Mouse (Mus musculus) midbrain, embryonic 15.5 days (tissue): ENCODE results near the gene Psapl1. TPM values are rescaled to one million over a fixed set of nuclear protein-coding genes. Genes with fewer than 3 reads are reported as not detected.
A peak's percentile ranks its signal among the peaks of the same experiment; 100 is the strongest.

ENCODE experiments used
- ATAC-seq: fragments of 200-750 bp; cut with Nextera tagmentation; replicated peaks from 2 replicates; pipeline ENCODE4 v1.8.0; 2017; ENCODE audit warnings: moderate TSS enrichment
- H3K27ac ChIP-seq: fragments of 300-500 bp; sonication (generic); 2 replicates; pipeline ENCODE4 v1.5.1; 2015; ENCODE audit warnings: mild to moderate bottlenecking, inconsistent platforms
- H3K27me3 ChIP-seq: fragments of 300-500 bp; sonication (generic); replicated peaks from 2 replicates; pipeline ENCODE4 v1.6.1; 2015; ENCODE audit warnings: inconsistent platforms
- H3K36me3 ChIP-seq: fragments of 300-500 bp; sonication (generic); replicated peaks from 2 replicates; pipeline ENCODE4 v1.6.1; 2015; ENCODE audit warnings: inconsistent platforms
- H3K4me1 ChIP-seq: fragments of 300-500 bp; sonication (generic); 2 replicates; pipeline ENCODE4 v1.6.1; 2015; ENCODE audit warnings: inconsistent platforms
- H3K4me2 ChIP-seq: fragments of 300-500 bp; sonication (generic); 2 replicates; pipeline ENCODE4 v1.6.1; 2015; ENCODE audit warnings: inconsistent platforms, mild to moderate bottlenecking, moderate library complexity
- H3K4me3 ChIP-seq: fragments of 300-500 bp; sonication (generic); 2 replicates; pipeline ENCODE4 v1.5.1; 2015; ENCODE audit warnings: mild to moderate bottlenecking, inconsistent platforms
- H3K9ac ChIP-seq: fragments of 300-500 bp; sonication (generic); 2 replicates; pipeline ENCODE4 v1.6.1; 2015; ENCODE audit warnings: mild to moderate bottlenecking, inconsistent platforms
- H3K9me3 ChIP-seq: fragments of 300-500 bp; sonication (generic); 2 replicates; pipeline ENCODE4 v1.6.1; 2016; ENCODE audit warnings: inconsistent platforms
- WGBS: fragments of 180-500 bp; shearing (Covaris S2); methylation state at CpG from one replicate; pipeline ENCODE4 v1.1.7; 2015; ENCODE audit warnings: mixed read lengths; 5-methylcytosine and 5-hydroxymethylcytosine counted together
- polyA plus RNA-seq: library from polyadenylated mRNA; unstranded; fragments of >200 nt; fragmentation: Nextera tagmentation; extraction: Ambion mirVana; gene quantifications from 2 replicates; pipeline ENCODE4 v1.2.1, GENCODE M21; 2015

Gene Psapl1
- polyA plus RNA-seq = 0.06 and 0.23 TPM in 2 replicates

GRCm38 (mm10) chr5:36203916-36204315 lies at the start of gene Psapl1:
TSS of gene Psapl1 (plus strand) at chr5:36204021.
- H3K27ac ChIP-seq = no peak within 1 kb of the TSS
- no peak; the same call in 1 of the 2 replicates for ATAC-seq
- H3K27me3 ChIP-seq = no peaks in the 10 kb centered on the region
- H3K9ac ChIP-seq = no peak within 1 kb of the TSS
- no peak within 1 kb of the TSS for H3K4me3 ChIP-seq
- H3K9me3 ChIP-seq = no peaks in the 10 kb centered on the region
- H3K36me3 ChIP-seq = no peaks in the 10 kb centered on the region
- 89% methylated on average over 10 of the region's 10 CpGs for WGBS
- no peaks in the 10 kb centered on the region for H3K4me1 ChIP-seq
- H3K4me2 ChIP-seq = no peak within 1 kb of the TSS

- no peak overlapping the region for H3K4me2 ChIP-seq
- no peak overlapping the region for H3K27ac ChIP-seq
- peaks cover 14% of the 10 kb centered on the region for H3K4me1 ChIP-seq
- no peaks in the 10 kb centered on the region for H3K36me3 ChIP-seq
- WGBS = 30% methylated on average over 8 of the region's 8 CpGs
- H3K9me3 ChIP-seq = no peaks in the 10 kb centered on the region
- ATAC-seq = no peak
- H3K4me3 ChIP-seq = no peak overlapping the region
- no peaks in the 10 kb centered on the region for H3K27me3 ChIP-seq
- H3K9ac ChIP-seq = no peak overlapping the region
These were observed 48.8 kb upstream of the Psapl1 start for GRCm38 (mm10) chr5:36154879-36155485.

GRCm38 (mm10) chr5:36165424-36166302 lies 38.2 kb upstream of the Psapl1 start:
- Histone ChIP-seq H3K4me1 (peaks cover 34% of the 10 kb centered on the region), H3K36me3 (no peaks in the 10 kb centered on the region), H3K9me3 (no peaks in the 10 kb centered on the region), H3K9ac (no peak overlapping the region), H3K4me2 (no peak overlapping the region), H3K27ac (peak overlapping the region; percentile 48), H3K27me3 (no peaks in the 10 kb centered on the region), H3K4me3 (no peak overlapping the region)
- peak; percentile 26; the same call in 1 of the 2 replicates for ATAC-seq
- 47% methylated on average over 21 of the region's 21 CpGs for WGBS

DNA sequence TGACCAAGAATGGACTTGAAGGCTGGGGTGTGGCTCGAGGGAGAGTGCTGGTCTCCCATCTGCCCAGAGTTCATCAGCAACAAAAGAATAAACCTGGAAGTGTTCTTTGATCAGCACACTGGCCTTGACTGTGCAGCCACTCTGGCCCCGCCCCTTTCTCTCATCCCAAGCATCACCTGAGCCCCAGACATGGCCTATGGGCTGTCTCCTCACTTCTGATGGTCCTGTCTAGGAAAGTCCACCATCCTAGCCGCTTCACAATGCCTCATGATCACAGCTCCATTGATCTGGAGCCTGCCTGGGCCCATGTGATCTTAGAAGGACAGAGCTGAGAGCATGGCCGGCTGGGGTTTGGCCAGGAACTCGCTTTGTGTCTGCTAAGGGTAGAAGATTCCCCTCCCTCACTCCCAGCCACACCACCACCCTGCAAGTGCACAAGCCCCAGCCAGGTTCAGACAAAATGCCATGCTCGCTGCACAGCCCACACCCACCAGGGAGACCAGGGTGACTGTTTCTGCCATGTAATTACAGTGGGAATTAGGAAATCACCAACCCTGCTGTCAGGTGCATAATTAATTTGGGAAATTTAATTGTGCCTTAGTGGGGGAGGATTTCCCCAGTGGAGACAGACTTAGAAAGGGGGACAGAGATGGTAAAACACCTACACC lies 37.3 kb upstream of the Psapl1 start:
- Histone ChIP-seq H3K9me3 (no peaks in the 10 kb centered on the region), H3K27ac (peak overlapping the region; percentile 48), H3K4me3 (no peak overlapping the region), H3K9ac (no peak overlapping the region), H3K36me3 (no peaks in the 10 kb centered on the region), H3K4me2 (no peak overlapping the region), H3K4me1 (peaks cover 34% of the 10 kb centered on the region), H3K27me3 (no peaks in the 10 kb centered on the region)
- peak; percentile 34 for ATAC-seq
- 65% methylated on average over 6 of the region's 6 CpGs for WGBS

GRCm38 (mm10) chr5:36168963-36169650 lies 34.7 kb upstream of the Psapl1 start:
- H3K9ac ChIP-seq = no peak overlapping the region
- H3K36me3 ChIP-seq = no peaks in the 10 kb centered on the region
- H3K27ac ChIP-seq = 0 out of 2 replicates have a peak overlapping the region, but pooled peaks have one; percentile 10
- peaks cover 36% of the 10 kb centered on the region for H3K4me1 ChIP-seq
- H3K4me2 ChIP-seq = no peak overlapping the region
- WGBS = 53% methylated on average over 14 of the region's 14 CpGs
- no peak for ATAC-seq
- no peak overlapping the region for H3K4me3 ChIP-seq
- H3K27me3 ChIP-seq = no peaks in the 10 kb centered on the region
- no peaks in the 10 kb centered on the region for H3K9me3 ChIP-seq

DNA sequence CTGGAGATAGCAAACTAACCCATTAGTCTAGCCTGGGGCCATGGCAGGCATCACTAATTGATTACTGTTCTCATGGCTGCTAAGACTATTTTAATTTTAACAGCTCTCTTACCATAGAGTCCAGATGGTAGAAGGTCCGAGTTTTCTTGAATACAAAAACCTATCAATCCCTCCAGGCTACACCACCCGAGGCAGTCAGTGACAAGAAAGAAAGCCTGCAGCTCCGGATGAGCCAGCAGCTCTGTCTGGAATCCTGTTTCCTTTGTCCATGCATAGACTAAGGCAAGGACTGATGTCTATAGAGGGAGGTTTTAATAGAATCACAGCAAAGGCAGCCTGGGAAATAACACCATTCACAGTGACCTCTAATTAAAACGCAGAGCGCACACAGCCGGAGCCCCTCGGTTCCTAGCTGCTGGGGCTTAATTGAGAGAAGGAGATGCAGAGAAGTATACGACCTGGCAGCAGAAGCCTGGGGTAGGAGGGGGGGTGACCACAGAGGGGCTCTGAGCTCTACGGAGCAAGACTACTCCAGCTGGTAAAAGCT lies 29.2 kb upstream of the Psapl1 start:
- ATAC-seq = peak; percentile 81
- 3% methylated on average over 9 of the region's 9 CpGs for WGBS
- no peaks in the 10 kb centered on the region for H3K36me3 ChIP-seq
- H3K9me3 ChIP-seq = no peaks in the 10 kb centered on the region
- no peak overlapping the region for H3K4me3 ChIP-seq
- H3K27me3 ChIP-seq = no peaks in the 10 kb centered on the region
- peak overlapping the region; percentile 70 for H3K27ac ChIP-seq
- H3K4me1 ChIP-seq = peaks cover 17% of the 10 kb centered on the region
- H3K4me2 ChIP-seq = no peak overlapping the region
- H3K9ac ChIP-seq = no peak overlapping the region

DNA sequence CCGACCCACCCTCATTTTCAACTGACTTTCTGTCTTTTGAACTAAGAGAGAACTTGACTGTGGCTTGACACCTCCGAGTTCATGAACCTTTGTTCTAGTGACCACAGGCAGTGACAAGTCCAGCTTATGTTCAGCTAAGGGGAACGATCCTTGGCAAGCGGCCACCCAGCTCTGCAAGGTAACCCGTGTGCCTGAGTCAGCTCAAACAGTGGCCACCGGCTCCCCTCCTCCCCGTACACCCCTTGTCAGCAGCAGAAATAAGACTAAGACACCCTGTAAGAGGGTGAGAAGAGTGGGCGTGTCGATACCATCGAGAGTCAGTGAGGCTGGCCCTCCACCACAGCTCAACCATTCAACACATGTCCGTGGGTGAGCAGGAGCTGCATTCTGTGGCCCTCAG lies 27.4 kb upstream of the Psapl1 start:
- Histone ChIP-seq H3K36me3 (no peaks in the 10 kb centered on the region), H3K4me2 (no peak overlapping the region), H3K4me1 (peaks cover 17% of the 10 kb centered on the region), H3K9me3 (no peaks in the 10 kb centered on the region), H3K4me3 (no peak overlapping the region), H3K27ac (no peak overlapping the region), H3K9ac (no peak overlapping the region), H3K27me3 (no peaks in the 10 kb centered on the region)
- ATAC-seq = no peak
- 89% methylated on average over 11 of the region's 11 CpGs for WGBS

DNA sequence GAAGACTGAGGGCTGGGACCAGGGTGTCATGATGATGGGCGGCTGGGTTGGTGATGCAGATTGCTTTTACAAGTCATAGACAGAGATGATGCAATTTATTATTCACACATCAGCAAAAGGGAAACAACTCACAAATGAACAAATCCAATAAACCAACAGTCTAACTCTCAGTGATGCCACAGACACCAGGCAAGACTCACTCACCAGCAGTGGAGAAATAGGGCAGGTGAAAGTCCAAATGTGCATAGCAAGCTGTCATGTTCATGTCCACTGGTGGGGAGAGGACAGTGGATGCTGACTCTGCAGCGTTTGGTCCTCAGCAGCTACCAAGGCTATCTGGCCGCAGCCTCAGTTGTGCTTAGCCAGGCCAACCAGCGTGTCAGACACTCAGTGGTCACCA lies 26.9 kb upstream of the Psapl1 start:
- Histone ChIP-seq H3K4me3 (no peak overlapping the region), H3K27ac (no peak overlapping the region), H3K9me3 (no peaks in the 10 kb centered on the region), H3K4me1 (peaks cover 17% of the 10 kb centered on the region), H3K36me3 (no peaks in the 10 kb centered on the region), H3K4me2 (no peak overlapping the region), H3K27me3 (no peaks in the 10 kb centered on the region), H3K9ac (no peak overlapping the region)
- ATAC-seq = no peak
- WGBS = 90% methylated on average over 4 of the region's 4 CpGs

DNA sequence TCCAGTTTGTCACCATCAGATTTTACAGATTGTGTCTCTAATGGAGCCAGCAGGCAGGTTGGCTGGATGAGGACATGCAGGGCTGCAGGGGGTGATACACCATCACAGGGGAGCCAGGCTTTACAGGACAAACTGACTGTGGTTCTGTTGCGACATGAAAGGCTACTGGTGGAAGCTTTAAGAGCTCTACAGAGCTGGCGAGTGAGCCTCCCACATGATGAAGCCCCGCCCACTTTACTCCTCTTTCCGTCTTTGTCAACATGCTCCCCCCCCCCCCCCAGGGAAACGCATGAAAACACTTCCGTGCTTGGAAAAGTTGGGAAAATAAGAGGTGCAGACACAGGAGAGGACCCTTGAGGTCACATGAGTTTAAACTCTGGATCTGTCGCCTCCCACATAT lies 25.6 kb upstream of the Psapl1 start:
- 58% methylated on average over 7 of the region's 7 CpGs for WGBS

GRCm38 (mm10) chr5:36178785-36179184 lies 25.0 kb upstream of the Psapl1 start:
- 96% methylated on average over 3 of the region's 3 CpGs for WGBS
- Histone ChIP-seq H3K9ac (no peak overlapping the region), H3K27me3 (no peaks in the 10 kb centered on the region), H3K4me3 (no peak overlapping the region), H3K27ac (no peak overlapping the region), H3K4me1 (peaks cover 17% of the 10 kb centered on the region), H3K36me3 (no peaks in the 10 kb centered on the region), H3K4me2 (no peak overlapping the region), H3K9me3 (no peaks in the 10 kb centered on the region)
- no peak for ATAC-seq

More for the DNA sequence above, 25.6 kb upstream of the Psapl1 start:
- Histone ChIP-seq H3K4me1 (peaks cover 17% of the 10 kb centered on the region), H3K36me3 (no peaks in the 10 kb centered on the region), H3K27ac (no peak overlapping the region), H3K9ac (no peak overlapping the region), H3K9me3 (no peaks in the 10 kb centered on the region), H3K4me2 (no peak overlapping the region), H3K27me3 (no peaks in the 10 kb centered on the region), H3K4me3 (no peak overlapping the region)
- ATAC-seq = no peak

DNA sequence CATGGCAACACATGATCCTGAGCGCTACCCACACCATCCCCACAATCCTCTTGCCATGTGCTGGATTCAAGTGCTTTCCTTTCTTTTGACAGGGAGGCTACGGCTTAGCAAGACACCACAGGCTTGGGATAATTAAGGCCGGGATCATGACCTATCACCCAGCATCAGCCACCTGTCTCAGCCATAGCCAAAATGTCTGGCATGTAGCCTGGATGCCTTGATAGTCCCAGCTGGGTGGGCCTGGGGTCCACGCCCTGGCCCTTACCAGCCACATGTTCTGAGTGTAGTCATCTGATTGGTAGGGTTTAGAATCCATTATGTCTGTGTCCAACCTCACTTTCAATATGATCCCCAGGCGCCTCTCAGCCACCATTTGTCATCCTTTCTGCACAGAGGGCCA lies 24.1 kb upstream of the Psapl1 start:
- no peaks in the 10 kb centered on the region for H3K27me3 ChIP-seq
- ATAC-seq = no peak
- WGBS = 88% methylated on average over 5 of the region's 5 CpGs
- H3K9ac ChIP-seq = no peak overlapping the region
- no peak overlapping the region for H3K4me3 ChIP-seq
- H3K27ac ChIP-seq = no peak overlapping the region
- no peak overlapping the region for H3K4me2 ChIP-seq
- peaks cover 9% of the 10 kb centered on the region for H3K4me1 ChIP-seq
- H3K36me3 ChIP-seq = no peaks in the 10 kb centered on the region
- H3K9me3 ChIP-seq = no peaks in the 10 kb centered on the region

DNA sequence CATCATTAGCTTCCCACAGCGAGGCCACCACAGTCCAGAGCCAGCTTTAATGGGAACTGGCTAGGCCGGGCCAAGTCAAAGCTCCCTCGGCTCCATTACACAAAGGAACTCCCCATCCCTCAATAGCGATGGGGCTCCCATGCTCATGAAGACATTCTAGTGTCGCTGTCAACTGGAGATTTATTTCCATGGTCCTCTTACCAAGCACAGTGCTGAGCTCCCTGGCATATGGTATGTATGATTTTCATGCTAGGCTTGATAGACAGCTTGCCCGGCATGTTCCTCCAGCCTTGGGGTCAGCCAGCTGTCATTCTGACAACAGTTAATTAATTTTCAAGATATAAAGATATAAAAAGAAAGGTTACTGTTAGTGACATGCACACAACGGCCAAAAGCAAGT lies 21.5 kb upstream of the Psapl1 start:
- no peak overlapping the region for H3K27ac ChIP-seq
- no peak overlapping the region for H3K4me2 ChIP-seq
- no peak overlapping the region for H3K9ac ChIP-seq
- H3K9me3 ChIP-seq = no peaks in the 10 kb centered on the region
- no peak for ATAC-seq
- WGBS = 67% methylated on average over 7 of the region's 7 CpGs
- no peaks in the 10 kb centered on the region for H3K27me3 ChIP-seq
- H3K4me3 ChIP-seq = no peak overlapping the region
- H3K36me3 ChIP-seq = no peaks in the 10 kb centered on the region
- H3K4me1 ChIP-seq = 0 out of 2 replicates have a peak, but pooled peaks cover 6% of the 10 kb centered on the region
